Mouse (Mus musculus) hindbrain, embryonic 16.5 days (tissue): ENCODE results near the gene Wdr62. TPM values are rescaled to one million over a fixed set of nuclear protein-coding genes. Genes with fewer than 3 reads are reported as not detected.

ENCODE experiments used
- ATAC-seq: fragments of 200-750 bp; cut with Nextera tagmentation; 2 replicates; pipeline ENCODE4 v1.8.0; 2017; ENCODE audit warnings: moderate TSS enrichment, moderate library complexity
- H3K27ac ChIP-seq: fragments of 300-500 bp; sonication (generic); 2 replicates; pipeline ENCODE4 v1.5.1; 2014; ENCODE audit warnings: low read depth, mild to moderate bottlenecking, control low read depth, low read length, moderate library complexity
- H3K27me3 ChIP-seq: fragments of 300-500 bp; sonication (generic); replicated peaks from 2 replicates; pipeline ENCODE4 v1.6.1; 2014; ENCODE audit warnings: low read length; ENCODE audit not compliant: control insufficient read depth, insufficient read depth
- H3K36me3 ChIP-seq: fragments of 300-500 bp; sonication (generic); 2 replicates; pipeline ENCODE4 v1.6.1; 2014; ENCODE audit warnings: mild to moderate bottlenecking, low read length, moderate library complexity, mixed read lengths; ENCODE audit not compliant: control insufficient read depth, insufficient read depth
- H3K4me1 ChIP-seq: fragments of 300-500 bp; sonication (generic); 2 replicates; pipeline ENCODE4 v1.6.1; 2014; ENCODE audit warnings: low read depth, low read length; ENCODE audit not compliant: control insufficient read depth, insufficient read depth
- H3K4me2 ChIP-seq: fragments of 300-500 bp; sonication (generic); 2 replicates; pipeline ENCODE4 v1.6.1; 2014; ENCODE audit warnings: mild to moderate bottlenecking, low read length, control low read depth, moderate library complexity
- H3K4me3 ChIP-seq: fragments of 300-500 bp; sonication (generic); 2 replicates; pipeline ENCODE4 v1.5.1; 2014; ENCODE audit warnings: mild to moderate bottlenecking, low read length, control low read depth, moderate library complexity
- H3K9ac ChIP-seq: fragments of 300-500 bp; sonication (generic); 2 replicates; pipeline ENCODE4 v1.6.1; 2014; ENCODE audit warnings: low read depth, mild to moderate bottlenecking, control low read depth, low read length, moderate library complexity
- H3K9me3 ChIP-seq: fragments of 300-500 bp; sonication (generic); 2 replicates; pipeline ENCODE4 v1.6.1; 2014; ENCODE audit warnings: mild to moderate bottlenecking, low read length, moderate library complexity; ENCODE audit not compliant: control insufficient read depth
- WGBS: fragments of 180-500 bp; shearing (Covaris S2); extraction: QIAGEN DNeasy Blood & Tissue Kit; methylation state at CpG from one replicate; pipeline ENCODE4 v1.1.7; 2014; 5-methylcytosine and 5-hydroxymethylcytosine counted together
- polyA plus RNA-seq: library from polyadenylated mRNA; unstranded; fragments of >200 nt; fragmentation: Nextera tagmentation; extraction: Ambion mirVana; gene quantifications from 2 replicates; pipeline ENCODE4 v1.2.1, GENCODE M21; 2015

The Wdr62 gene
- polyA plus RNA-seq, 1 experiment from 2014 or later, result 3.9 TPM

GRCm38 (mm10) chr7:30196171-30196570 lies 84.0 kb downstream of the Wdr62 start:
- ATAC-seq, result no peak
- Histone ChIP-seq H3K9ac (no peak overlapping the region), H3K4me1 (peaks cover 22% of the 10 kb centered on the region), H3K4me2 (no peak overlapping the region), H3K4me3 (no peak overlapping the region), H3K9me3 (no peaks in the 10 kb centered on the region), H3K36me3 (peaks cover 8% of the 10 kb centered on the region), H3K27ac (no peak overlapping the region), H3K27me3 (no peaks in the 10 kb centered on the region)
- WGBS, result 91% methylated on average over 6 of the region's 6 CpGs

DNA sequence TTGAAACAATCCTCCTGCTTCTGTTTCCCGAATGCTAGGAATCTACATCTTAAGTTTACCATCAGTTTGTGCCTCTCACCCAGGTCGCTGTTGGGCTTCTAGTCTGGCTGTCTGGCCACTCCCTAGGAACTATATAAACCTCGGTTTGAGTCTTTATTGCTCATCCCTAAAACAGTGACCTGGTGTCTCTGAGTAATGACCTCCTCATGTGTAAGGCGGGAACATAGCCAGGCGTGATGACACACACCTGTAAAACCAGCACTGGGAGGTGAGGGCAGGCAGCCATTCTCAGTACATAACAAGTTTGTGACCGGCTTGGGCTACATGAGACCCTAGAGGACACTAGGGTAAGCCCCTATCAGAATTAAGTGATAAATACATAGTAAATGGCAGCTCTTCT lies 84.8 kb downstream of the Wdr62 start:
- Histone ChIP-seq H3K4me2 (peak overlapping the region; percentile 46), H3K9me3 (no peaks in the 10 kb centered on the region), H3K9ac (no peak overlapping the region; the same call in 1 of the 2 replicates), H3K4me3 (no peak overlapping the region), H3K4me1 (peaks cover 22% of the 10 kb centered on the region), H3K36me3 (peaks cover 11% of the 10 kb centered on the region), H3K27me3 (no peaks in the 10 kb centered on the region), H3K27ac (no peak overlapping the region)
- ATAC-seq, result no peak
- 78% methylated on average over 6 of the region's 6 CpGs for WGBS

GRCm38 (mm10) chr7:30194884-30195283 lies 85.3 kb downstream of the Wdr62 start:
- Histone ChIP-seq H3K9me3 (no peaks in the 10 kb centered on the region), H3K4me2 (peak overlapping the region; percentile 66), H3K9ac (peak overlapping the region; percentile 89), H3K4me1 (peaks cover 22% of the 10 kb centered on the region), H3K36me3 (peaks cover 14% of the 10 kb centered on the region), H3K27me3 (no peaks in the 10 kb centered on the region), H3K27ac (peak overlapping the region; percentile 89), H3K4me3 (peak overlapping the region; percentile 92)
- under 1% methylated on average over 28 of the region's 28 CpGs for WGBS
- peak; percentile 91 for ATAC-seq

DNA sequence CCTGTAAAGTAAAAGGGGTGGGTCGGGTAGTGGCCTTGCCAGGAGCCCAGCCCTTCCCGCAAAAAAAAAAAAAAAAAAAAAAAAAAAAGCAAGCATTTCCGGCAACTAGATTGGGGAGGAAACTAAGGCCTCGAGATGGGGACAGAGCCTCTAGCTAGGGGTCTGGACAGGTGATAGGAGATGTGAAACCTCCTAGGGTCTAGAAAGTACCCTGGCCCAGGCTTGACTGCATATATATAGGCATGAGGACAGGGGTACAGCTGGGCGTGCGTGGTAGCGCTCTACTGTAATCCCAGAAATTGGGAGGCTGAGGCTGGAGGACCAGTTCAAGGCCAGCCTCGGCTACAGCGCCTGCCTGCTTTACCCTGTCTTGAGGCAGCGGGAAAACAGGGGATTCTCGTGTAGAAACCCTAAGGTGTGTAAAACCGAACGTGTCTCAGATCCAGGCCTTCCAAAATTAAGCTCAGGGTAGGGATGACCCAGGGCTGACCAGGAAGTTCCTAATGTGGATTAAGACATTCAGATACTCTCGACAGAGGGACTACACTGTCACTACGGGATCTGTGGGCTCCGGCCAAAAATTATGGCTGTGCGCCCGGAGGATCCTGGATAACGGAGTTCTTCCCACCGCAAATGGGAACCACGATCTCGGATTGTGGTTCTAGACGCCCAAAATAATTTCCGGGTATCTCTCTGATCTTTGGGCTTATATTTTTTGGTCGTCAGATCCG lies 86.0 kb downstream of the Wdr62 start:
- H3K4me1 ChIP-seq, result peaks cover 22% of the 10 kb centered on the region
- peak overlapping the region; percentile 66 for H3K4me2 ChIP-seq

GRCm38 (mm10) chr7:30193581-30194100 lies 86.6 kb downstream of the Wdr62 start:
- Histone ChIP-seq H3K4me1 (peaks cover 20% of the 10 kb centered on the region), H3K27me3 (no peaks in the 10 kb centered on the region), H3K4me2 (peak overlapping the region; percentile 66), H3K9ac (peak overlapping the region; percentile 89), H3K27ac (peak overlapping the region; percentile 89), H3K9me3 (no peaks in the 10 kb centered on the region), H3K36me3 (peaks cover 21% of the 10 kb centered on the region), H3K4me3 (peak overlapping the region; percentile 92)
- WGBS, result 1% methylated on average over 22 of the region's 26 CpGs
- peak; percentile 75 for ATAC-seq

More for the DNA sequence above, 86.0 kb downstream of the Wdr62 start:
- Histone ChIP-seq H3K9ac (peak overlapping the region; percentile 89), H3K36me3 (peaks cover 14% of the 10 kb centered on the region), H3K27ac (peak overlapping the region; percentile 89), H3K9me3 (no peaks in the 10 kb centered on the region), H3K27me3 (no peaks in the 10 kb centered on the region), H3K4me3 (peak overlapping the region; percentile 92)
- under 1% methylated on average over 26 of the region's 26 CpGs for WGBS
- peak; percentile 22 for ATAC-seq

- peak overlapping the region; percentile 89; the same call in 1 of the 2 replicates for H3K27ac ChIP-seq
- 24% methylated on average over 9 of the region's 9 CpGs for WGBS
- H3K9ac ChIP-seq, result peak overlapping the region; percentile 89
- no peaks in the 10 kb centered on the region for H3K27me3 ChIP-seq
- H3K4me3 ChIP-seq, result peak overlapping the region; percentile 92
- ATAC-seq, result no peak
- H3K4me2 ChIP-seq, result peak overlapping the region; percentile 66
- no peaks in the 10 kb centered on the region for H3K9me3 ChIP-seq
- peaks cover 16% of the 10 kb centered on the region for H3K4me1 ChIP-seq
- H3K36me3 ChIP-seq, result peaks cover 24% of the 10 kb centered on the region
Observed at GRCm38 (mm10) chr7:30193013-30193412, 87.2 kb downstream of the Wdr62 start.

GRCm38 (mm10) chr7:30192088-30192487 lies 88.1 kb downstream of the Wdr62 start:
- Histone ChIP-seq H3K9me3 (no peaks in the 10 kb centered on the region), H3K36me3 (peaks cover 26% of the 10 kb centered on the region), H3K27me3 (no peaks in the 10 kb centered on the region), H3K4me1 (peaks cover 16% of the 10 kb centered on the region), H3K27ac (no peak overlapping the region), H3K4me3 (no peak overlapping the region), H3K4me2 (no peak overlapping the region), H3K9ac (no peak overlapping the region)
- ATAC-seq, result no peak
- WGBS, result 89% methylated on average over 12 of the region's 12 CpGs

Other genes with a start within 250 kb of the Wdr62 start
- gene Zfp14, start 229.0 kb downstream of the Wdr62 start, polyA plus RNA-seq, result 10.7 and 11.9 TPM in 2 replicates
- 11.6 and 13.8 TPM in 2 replicates for gene Zfp82, start 207.5 kb downstream of the Wdr62 start, polyA plus RNA-seq
- gene Gm26920, start 190.0 kb downstream of the Wdr62 start, polyA plus RNA-seq, result 0.80 and 1.5 TPM in 2 replicates
- 14.4 and 14.9 TPM in 2 replicates for gene Zfp566, start 189.9 kb downstream of the Wdr62 start, polyA plus RNA-seq
- 69.0 and 75.5 TPM in 2 replicates for gene Zfp260, start 185.6 kb downstream of the Wdr62 start, polyA plus RNA-seq
- gene Zfp382, start 158.5 kb downstream of the Wdr62 start, polyA plus RNA-seq, result 23.7 and 26.9 TPM in 2 replicates
- gene Zfp146, start 110.7 kb downstream of the Wdr62 start, polyA plus RNA-seq, result 8.0 and 9.2 TPM in 2 replicates
- 5.6 and 6.8 TPM in 2 replicates for gene Cox7a1, start 96.3 kb downstream of the Wdr62 start, polyA plus RNA-seq
- 86.0 and 94.7 TPM in 2 replicates for gene Capns1, start 81.6 kb downstream of the Wdr62 start, polyA plus RNA-seq
- gene Polr2i, start 48.5 kb downstream of the Wdr62 start, polyA plus RNA-seq, result 168 and 175 TPM in 2 replicates
- gene Tbcb, start 48.1 kb downstream of the Wdr62 start, polyA plus RNA-seq, result 465 and 500 TPM in 2 replicates
- not detected in 2 replicates for gene Ovol3, start 44.7 kb downstream of the Wdr62 start, polyA plus RNA-seq
- gene Thap8, start 325 bp downstream of the Wdr62 start, polyA plus RNA-seq, result 0.66 and 0.86 TPM in 2 replicates
- gene Clip3, start 11.3 kb upstream of the Wdr62 start, polyA plus RNA-seq, result 96.5 and 138 TPM in 2 replicates
- gene Alkbh6, start 28.3 kb upstream of the Wdr62 start, polyA plus RNA-seq, result 124 and 131 TPM in 2 replicates
- 14.6 and 14.8 TPM in 2 replicates for gene Syne4, start 34.4 kb upstream of the Wdr62 start, polyA plus RNA-seq
- gene E130208F15Rik, start 41.3 kb upstream of the Wdr62 start, polyA plus RNA-seq, result 0.21 and 0.54 TPM in 2 replicates
- 16.8 and 17.0 TPM in 2 replicates for gene Sdhaf1, start 43.5 kb upstream of the Wdr62 start, polyA plus RNA-seq
- 15.8 and 16.8 TPM in 2 replicates for gene Lrfn3, start 82.4 kb upstream of the Wdr62 start, polyA plus RNA-seq
- gene Tyrobp, start 133.3 kb upstream of the Wdr62 start, polyA plus RNA-seq, result 29.7 and 31.5 TPM in 2 replicates
- gene Hcst, start 139.4 kb upstream of the Wdr62 start, polyA plus RNA-seq, result 0.95 and 0.97 TPM in 2 replicates
- 2.5 and 2.9 TPM in 2 replicates for gene Nfkbid, start 141.3 kb upstream of the Wdr62 start, polyA plus RNA-seq
- 742 and 752 TPM in 2 replicates for gene Aplp1, start 165.1 kb upstream of the Wdr62 start, polyA plus RNA-seq
- 3.0 and 4.2 TPM in 2 replicates for gene Kirrel2, start 177.3 kb upstream of the Wdr62 start, polyA plus RNA-seq
- 0.98 and 1.7 TPM in 2 replicates for gene Nphs1, start 177.9 kb upstream of the Wdr62 start, polyA plus RNA-seq
- gene Prodh2, start 213.2 kb upstream of the Wdr62 start, polyA plus RNA-seq, result not detected in 2 replicates